Mouse (Mus musculus) layer of hippocampus, postnatal 14 days (tissue): ENCODE data around the gene Robo3. TPM values are rescaled to one million over a fixed set of nuclear protein-coding genes. Genes with fewer than 3 reads are reported as not detected.

ENCODE experiments used
- DNase-seq, 2 experiments: peaks; one replicate each; pipeline ENCODE4 v3.0.0; 2021 to 2022; ENCODE audit warnings: low spot score in 2 of 2, mixed read lengths in 1 of 2
- total RNA-seq, 2 experiments: library from RNA; stranded (reverse); gene quantifications; 2 replicates each; pipeline ENCODE4 v1.2.3; 2021

The Robo3 gene
- total RNA-seq, 2 experiments from 2014 or later = 19.0 to 22.3 TPM

- peak in 1 of 2 experiments; percentile 55 for DNase-seq
Measured at GRCm38 (mm10) chr9:37432026-37432666, 900 bp downstream of the Robo3 start.

- peak; percentile 93 to 95 for DNase-seq
Measured at GRCm38 (mm10) chr9:37430582-37430981, 2.5 kb downstream of the Robo3 start.

- DNase-seq = no peak
Measured at GRCm38 (mm10) chr9:37429326-37429725, 3.7 kb downstream of the Robo3 start.

GRCm38 (mm10) chr9:37421239-37421638, 11.8 kb downstream of the Robo3 start:
- DNase-seq = no peak

- peak; percentile 63 to 69 for DNase-seq
Measured at GRCm38 (mm10) chr9:37420676-37421075, 12.4 kb downstream of the Robo3 start.

- DNase-seq = no peak
Measured at GRCm38 (mm10) chr9:37418791-37419190, 14.3 kb downstream of the Robo3 start.

GRCm38 (mm10) chr9:37414666-37415065, 18.4 kb downstream of the Robo3 start:
- DNase-seq = no peak

GRCm38 (mm10) chr9:37412989-37413388, 20.1 kb downstream of the Robo3 start:
- DNase-seq = no peak

- no peak for DNase-seq
Measured at GRCm38 (mm10) chr9:37409698-37410445, 23.2 kb downstream of the Robo3 start.

GRCm38 (mm10) chr9:37407850-37408502, 25.1 kb downstream of the Robo3 start:
- no peak for DNase-seq

- no peak for DNase-seq
Measured at GRCm38 (mm10) chr9:37406372-37406771, 26.7 kb downstream of the Robo3 start.

- no peak for DNase-seq
Measured at GRCm38 (mm10) chr9:37403011-37403410, 30.0 kb downstream of the Robo3 start.

- no peak for DNase-seq
Measured at GRCm38 (mm10) chr9:37402501-37402900, 30.5 kb downstream of the Robo3 start.

- DNase-seq = no peak
Measured at GRCm38 (mm10) chr9:37401802-37402201, 31.2 kb downstream of the Robo3 start, which contains the start of gene Robo4. Gene Robo4 (plus strand): TSS chr9:37401897.

- no peak for DNase-seq
Measured at GRCm38 (mm10) chr9:37400585-37400984, 32.5 kb downstream of the Robo3 start.

- no peak for DNase-seq
Measured at GRCm38 (mm10) chr9:37393482-37394131, 39.4 kb downstream of the Robo3 start.

- no peak for DNase-seq
Measured at GRCm38 (mm10) chr9:37392071-37392470, 41.0 kb downstream of the Robo3 start.

- no peak for DNase-seq
Measured at GRCm38 (mm10) chr9:37390891-37391290, 42.2 kb downstream of the Robo3 start.

GRCm38 (mm10) chr9:37384284-37385182, 48.5 kb downstream of the Robo3 start:
- DNase-seq = no peak

- DNase-seq = no peak
Measured at GRCm38 (mm10) chr9:37383161-37383560, 49.9 kb downstream of the Robo3 start.

- DNase-seq = no peak
Measured at GRCm38 (mm10) chr9:37375718-37376117, 57.3 kb downstream of the Robo3 start.
